Mouse (Mus musculus) layer of hippocampus, postnatal 25 days (tissue): ENCODE measurements at regions not wholly inside any gene's neighbourhood (a gene's known extent, or its start where the extent isn't known, plus 50 kb on each side); places are given as distances from the start of the nearest gene placed in this dataset.
"Not testable (repeated sequence)": the region's sequence is repeated elsewhere in the genome, so short reads cannot be mapped to it uniquely, and the experiment has no call there.

Experiments used
- DNase-seq, 2 experiments: peaks; one replicate each; pipeline ENCODE4 v3.0.0; 2022; ENCODE audit warnings: mixed read lengths in 2 of 2, low spot score in 1 of 2; ENCODE audit errors: extremely low spot score in 1 of 2

DNA sequence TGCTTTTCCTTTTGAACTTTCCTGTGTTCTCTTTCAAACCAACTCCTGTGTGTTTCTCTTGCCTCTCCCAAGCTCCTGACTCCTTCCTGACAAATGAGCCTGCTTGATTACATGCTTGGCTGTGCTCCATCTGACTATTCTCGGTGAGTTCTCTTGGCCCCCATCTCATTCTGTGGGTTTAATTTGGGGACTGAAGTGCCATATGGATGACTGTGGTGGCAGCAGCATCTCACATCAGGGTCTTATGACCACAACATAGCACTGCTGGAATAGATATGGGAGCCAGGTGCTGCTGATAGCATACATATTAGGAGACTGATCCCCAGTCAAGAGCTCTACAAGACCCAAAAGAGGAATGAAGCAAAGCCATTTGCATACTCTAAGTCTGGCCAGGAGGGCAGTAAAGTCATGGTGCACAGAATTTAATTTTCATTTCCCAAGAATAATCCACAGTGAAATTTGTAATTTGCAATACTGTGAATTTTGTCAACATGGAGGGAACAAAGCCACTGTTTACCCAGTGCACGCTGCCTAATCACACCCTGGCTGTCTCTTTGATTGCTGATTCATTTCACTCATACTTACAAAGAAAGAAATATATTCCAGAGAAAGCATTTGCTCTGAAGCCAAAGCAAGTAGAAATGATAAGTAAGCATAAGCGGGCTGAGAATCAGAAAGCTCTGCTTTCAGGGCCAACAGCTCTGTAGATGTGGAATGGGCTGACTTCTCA lies 1478.4 kb upstream of the Gm7489 start:
- no peak for DNase-seq

GRCm38 (mm10) chr15:52412869-52413771 lies 1471.6 kb upstream of the Gm7489 start:
- peak; percentile 29 to 35 for DNase-seq

- no peak for DNase-seq
These were observed 1458.7 kb upstream of the Gm7489 start for GRCm38 (mm10) chr15:52425976-52426375.

DNA sequence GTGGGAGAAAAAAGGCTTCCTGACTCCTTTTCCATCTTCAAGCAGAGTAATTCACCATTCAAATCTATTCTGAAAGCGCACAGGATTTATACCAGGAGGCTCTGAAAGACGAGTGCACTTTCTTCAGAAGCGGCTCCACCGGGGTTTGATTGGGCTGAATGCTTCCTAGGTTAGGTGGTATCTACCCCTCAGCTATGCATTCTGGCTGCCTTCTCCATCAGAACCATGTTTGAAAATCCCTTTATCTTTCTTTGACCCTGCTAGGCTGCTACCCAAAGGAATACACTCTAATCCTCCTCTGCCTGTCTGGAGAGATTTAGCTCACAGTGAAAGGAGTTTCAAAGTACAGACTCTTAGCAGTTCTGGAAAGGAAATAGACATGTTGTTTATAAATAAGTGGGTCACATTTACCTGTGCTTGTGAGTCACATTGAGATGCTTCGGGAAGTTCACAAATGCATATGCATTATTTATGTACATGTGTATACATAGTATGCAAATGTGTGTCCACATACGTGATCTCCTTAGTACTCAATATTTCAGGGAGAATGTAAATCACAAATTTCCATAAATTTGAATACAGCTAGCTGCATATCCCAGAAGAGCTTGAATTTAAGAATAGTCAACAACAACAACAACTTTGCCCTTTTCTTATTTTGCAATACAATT lies 1454.1 kb upstream of the Gm7489 start:
- no peak for DNase-seq

DNA sequence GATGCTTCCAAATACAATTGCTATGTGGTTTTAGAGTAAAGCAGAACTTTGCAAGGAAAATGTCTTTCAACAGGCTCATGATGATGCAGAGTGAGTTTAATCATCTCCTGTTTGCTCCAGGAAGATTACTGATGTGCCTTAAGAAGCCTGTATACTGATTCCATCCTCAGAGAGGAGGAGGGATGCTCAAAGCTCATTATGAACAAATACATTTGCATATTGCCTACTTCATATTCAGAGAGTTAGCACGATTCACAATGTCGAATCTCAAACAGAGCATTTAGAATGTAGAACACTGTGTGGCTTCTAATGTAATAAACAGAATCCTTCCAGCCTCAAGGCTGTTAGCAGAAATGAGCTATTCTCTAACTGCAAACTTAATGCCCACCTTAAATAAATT lies 1451.1 kb upstream of the Gm7489 start:
- no peak for DNase-seq

DNA sequence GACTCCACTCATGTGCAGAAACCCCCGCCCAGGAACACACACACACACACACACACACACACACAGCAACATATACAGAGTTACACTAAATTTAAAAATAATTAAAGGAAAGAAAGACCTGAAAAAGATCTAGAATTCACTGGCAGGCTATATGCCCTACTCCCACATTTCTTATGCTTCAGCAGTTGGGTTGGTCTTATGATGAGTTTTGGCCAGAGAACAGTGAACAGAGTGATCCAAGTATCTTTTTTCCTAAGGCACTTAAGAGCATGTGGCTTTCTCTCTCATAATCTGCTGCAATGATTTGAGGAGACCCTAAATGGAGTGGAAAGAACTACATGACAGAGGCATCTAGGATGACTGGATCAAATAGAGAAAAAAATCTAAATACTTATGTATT lies 1446.3 kb upstream of the Gm7489 start:
- no peak for DNase-seq

DNA sequence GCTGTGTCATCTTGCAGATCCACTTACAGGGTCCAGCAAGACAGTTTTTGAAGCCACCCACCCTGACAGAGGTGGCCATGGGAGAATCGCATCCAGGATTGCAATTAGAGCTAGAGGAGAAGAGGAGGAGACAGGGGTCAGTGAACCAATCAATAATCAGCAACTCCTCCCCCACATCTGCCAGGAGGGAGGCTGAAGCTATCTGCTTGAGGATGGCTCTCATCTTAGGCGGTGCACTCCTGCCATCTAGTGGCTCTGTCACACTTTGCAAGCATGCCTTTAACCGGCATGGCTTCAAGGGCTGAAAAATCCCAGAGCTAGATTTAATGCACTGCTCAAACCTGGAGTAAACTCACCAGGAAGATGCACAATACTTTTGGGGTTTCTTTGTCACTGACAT lies 1425.9 kb upstream of the Gm7489 start:
- DNase-seq: peak; percentile 75 to 90

GRCm38 (mm10) chr15:52459315-52459714 lies 1425.4 kb upstream of the Gm7489 start:
- no peak for DNase-seq

DNA sequence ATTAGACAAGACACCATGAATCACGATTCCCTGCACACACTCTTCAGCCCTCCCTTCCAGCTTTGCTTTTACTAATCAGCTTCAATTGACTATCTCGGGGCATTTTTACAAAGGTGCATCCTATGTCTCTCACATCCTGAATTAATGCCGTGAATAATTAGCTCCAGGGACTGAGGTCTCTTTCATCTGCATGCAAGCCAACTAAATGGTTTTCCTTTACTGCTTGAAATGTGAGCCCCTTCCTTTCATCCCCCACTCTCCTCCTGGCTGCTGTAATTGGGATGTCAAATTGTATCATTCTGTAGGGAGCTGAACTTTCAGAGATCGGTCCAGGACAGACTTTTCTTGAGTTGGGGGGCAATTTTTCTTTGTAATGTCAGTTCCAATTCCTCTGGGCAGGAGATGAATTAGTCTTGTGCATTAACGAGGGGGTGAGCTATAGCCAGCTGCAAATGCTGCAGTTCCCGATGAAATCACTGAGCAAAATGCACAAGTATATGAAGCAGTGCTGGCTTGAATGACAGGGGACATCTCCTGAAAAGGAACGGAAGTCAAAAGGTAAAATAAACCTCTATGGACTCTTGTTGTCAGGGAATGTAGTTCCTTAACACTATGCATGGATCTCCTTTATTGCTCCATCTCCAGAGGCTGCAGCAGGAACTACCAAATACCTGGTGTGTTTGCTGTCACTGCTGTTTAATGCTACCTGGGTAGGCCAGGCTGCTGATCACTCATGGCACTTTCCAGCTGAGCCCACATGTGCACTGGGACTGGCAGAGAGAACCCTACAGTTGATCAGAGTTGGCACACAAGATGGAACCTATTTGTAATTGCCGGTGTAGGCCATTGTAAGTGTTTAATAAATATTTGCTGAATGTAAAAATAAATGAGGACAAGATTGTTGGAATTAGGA lies 1420.2 kb upstream of the Gm7489 start:
- no peak for DNase-seq

DNA sequence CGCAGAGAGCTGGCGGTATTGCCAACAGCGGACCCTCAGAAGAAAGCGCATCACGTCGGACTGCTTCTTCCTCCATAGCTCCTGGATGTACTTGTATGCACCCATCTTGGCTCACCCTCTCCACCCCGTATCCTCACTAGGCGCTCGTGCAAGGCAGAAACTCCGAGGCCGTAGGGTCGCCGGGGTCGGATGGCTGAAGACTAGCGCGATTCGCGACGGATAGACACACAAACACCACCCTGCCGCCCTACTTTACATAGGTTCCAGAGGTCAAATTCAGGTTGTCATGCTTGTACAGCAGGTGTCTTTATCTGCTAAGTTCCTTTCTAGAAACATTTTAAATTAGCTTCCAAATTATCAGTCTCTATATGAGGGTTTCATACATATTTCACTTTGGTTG lies 1406.6 kb upstream of the Gm7489 start:
- not testable (repeated sequence) for DNase-seq

- no peak for DNase-seq
These were observed 1403.9 kb upstream of the Gm7489 start for GRCm38 (mm10) chr15:52480834-52481233.

DNA sequence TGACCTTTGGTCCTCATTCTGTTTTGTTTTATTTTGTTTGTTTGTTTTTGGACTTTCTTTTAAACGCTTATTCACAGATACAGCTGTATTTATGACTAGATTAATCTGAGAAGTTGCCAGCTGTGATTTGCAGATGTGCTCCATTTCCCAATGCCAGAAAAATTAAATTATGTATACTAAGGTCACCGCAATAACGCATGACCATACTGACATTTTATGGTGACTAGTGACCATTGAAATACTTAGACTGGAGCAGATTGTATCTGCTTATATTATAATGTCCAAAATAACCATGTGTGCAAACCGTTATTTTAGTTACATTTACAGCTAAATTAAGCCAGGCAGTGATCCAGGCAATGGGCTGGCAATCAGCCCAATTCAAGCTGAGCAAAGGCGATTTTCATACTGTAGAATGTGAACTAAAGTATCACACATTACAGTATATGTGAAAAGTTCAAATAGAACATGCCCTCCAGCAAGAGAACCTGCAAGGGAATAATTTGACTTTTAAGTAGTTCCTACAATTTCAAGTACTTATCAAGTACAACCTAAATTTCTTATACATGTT lies 1401.0 kb upstream of the Gm7489 start:
- no peak for DNase-seq

- DNase-seq: no peak
These were observed 1400.4 kb upstream of the Gm7489 start for GRCm38 (mm10) chr15:52484276-52484675.

DNA sequence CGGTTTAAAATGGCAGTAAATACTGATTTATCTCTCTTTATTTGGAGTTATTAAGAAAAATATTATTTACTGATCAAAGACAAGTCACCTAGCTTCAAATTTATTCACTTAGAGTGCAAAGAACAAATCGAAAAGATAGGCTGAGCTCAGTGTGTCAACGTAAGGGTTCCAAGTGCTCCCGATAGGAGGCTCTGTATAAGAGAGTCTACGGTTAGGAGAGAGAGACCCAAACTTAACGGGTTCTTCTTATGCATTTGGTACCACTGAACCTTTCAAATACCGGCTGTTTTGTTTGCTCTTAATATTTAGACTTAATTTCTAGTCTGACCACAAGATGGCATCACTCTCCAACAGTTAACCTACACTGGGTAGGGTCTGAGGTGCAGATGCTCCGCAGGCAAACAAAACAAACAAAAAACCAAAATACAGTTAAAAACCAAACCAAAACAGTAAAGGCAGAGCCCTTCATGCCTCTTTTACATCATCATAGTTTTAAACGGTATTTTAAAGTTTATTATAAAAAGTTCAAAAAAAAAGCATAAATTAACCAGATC lies 1379.4 kb upstream of the Gm7489 start:
- DNase-seq: no peak

DNA sequence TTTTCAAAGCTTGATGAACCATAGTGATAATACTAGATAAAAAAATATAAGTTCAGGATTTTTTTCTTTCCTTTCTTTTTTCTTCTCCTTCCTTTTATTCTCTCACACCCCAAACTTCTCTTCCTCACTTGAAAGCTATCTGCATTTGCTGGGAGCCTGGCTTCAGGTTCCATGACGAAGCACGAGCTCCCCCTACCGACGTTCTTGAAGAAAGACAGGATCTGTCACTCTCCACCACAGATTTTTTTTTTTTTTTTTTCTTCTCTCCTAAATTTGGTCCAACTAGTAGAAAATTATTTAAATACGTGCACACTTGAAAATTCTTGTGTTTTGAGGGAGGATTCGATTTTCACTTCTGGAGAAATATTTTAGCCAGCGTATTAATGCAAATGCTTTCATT lies 1377.8 kb upstream of the Gm7489 start:
- DNase-seq: peak in 1 of 2 experiments; percentile 77

- no peak for DNase-seq
These were observed 1376.1 kb upstream of the Gm7489 start for GRCm38 (mm10) chr15:52508609-52509008.

GRCm38 (mm10) chr15:52510137-52510536 lies 1374.6 kb upstream of the Gm7489 start:
- DNase-seq: no peak

- DNase-seq: no peak
These were observed 1348.1 kb upstream of the Gm7489 start for GRCm38 (mm10) chr15:52536594-52536993.

GRCm38 (mm10) chr15:52558682-52559081 lies 1326.0 kb upstream of the Gm7489 start:
- no peak for DNase-seq
